22 mouse cellular contexts compared by ENCODE assay signal in genomic region chrX:68243958-68244357, GRCm38 (mm10).
DNase-seq lines count a peak whose midpoint lies in the region; ATAC-seq and TF ChIP-seq lines count a peak whose summit lies in the region.
"Had no signal": no experiment of that assay in that cellular context is flagged by ENCODE, and none has a peak within 500 bp of the region (broad histone marks: within the 10 kb centered on the region; RNA-seq: fewer than 3 reads in every experiment).

No protein-coding gene starts in this region.

- no peak for TF ChIP-seq POLR2A in limb, embryonic 14.5 days (IDR thresholded peaks at IDR 0.05; ENCODE audit: borderline replicate concordance, extremely low read depth, insufficient read depth, insufficient read length)

- H3K4me1 ChIP-seq in limb, embryonic 13.5 days, result no peaks in the 10 kb centered on the region
- H3K4me1 ChIP-seq in limb, embryonic 10.5 days, result no peaks in the 10 kb centered on the region
- no peaks in the 10 kb centered on the region for H3K4me1 ChIP-seq in limb, embryonic 14.5 days (ENCODE audit: control insufficient read depth, insufficient read depth, low read length)
- H3K4me1 ChIP-seq in limb, embryonic 15.5 days, result no peaks in the 10 kb centered on the region
- no peaks in the 10 kb centered on the region for H3K4me1 ChIP-seq in lung, postnatal 0 days (ENCODE audit: insufficient read depth, low read depth, low read length)

- ATAC-seq in frontal cortex, adult (ENCODE audit: low TSS enrichment), result peak; percentile 6; the same call in 1 of the 2 replicates
- ATAC-seq in limb, embryonic 13.5 days (ENCODE audit: low FRiP score, low read depth), result peak; percentile 83
- ATAC-seq in limb, embryonic 14.5 days (ENCODE audit: low FRiP score, low read depth), result peak; percentile 63
- ATAC-seq in limb, embryonic 15.5 days (ENCODE audit: insufficient number of reproducible peaks, low FRiP score, low TSS enrichment, low read depth), result 0 out of 2 replicates have a peak, but pooled peaks have one; percentile 30
- no peak for ATAC-seq in lung, postnatal 0 days
- ATAC-seq: activated CD4-positive, CD25-positive, alpha-beta regulatory T cell, adult 4 months; CD4-positive, CD25-positive, alpha-beta regulatory T cell, adult 4 months; Patski had no signal

- no peak for TF ChIP-seq CTCF in lung, postnatal 0 days (IDR thresholded peaks at IDR 0.05)

- H3K36me3 ChIP-seq in limb, embryonic 13.5 days, result no peaks in the 10 kb centered on the region
- no peaks in the 10 kb centered on the region for H3K36me3 ChIP-seq in limb, embryonic 10.5 days
- H3K36me3 ChIP-seq in limb, embryonic 14.5 days (ENCODE audit: control insufficient read depth, insufficient read depth, low read length), result no peaks in the 10 kb centered on the region
- H3K36me3 ChIP-seq in limb, embryonic 15.5 days, result no peaks in the 10 kb centered on the region
- no peaks in the 10 kb centered on the region for H3K36me3 ChIP-seq in lung, postnatal 0 days (ENCODE audit: insufficient read depth, low read length)
- H3K36me3 ChIP-seq: G1E had no signal

- no peak overlapping the region for H3K9ac ChIP-seq in limb, embryonic 13.5 days
- no peak overlapping the region for H3K9ac ChIP-seq in limb, embryonic 14.5 days (ENCODE audit: low read depth, low read length, severe bottlenecking)
- no peak overlapping the region for H3K9ac ChIP-seq in limb, embryonic 15.5 days
- no peak overlapping the region for H3K9ac ChIP-seq in lung, postnatal 0 days (replicated peaks; ENCODE audit: low read depth)

- 77% methylated on average over 1 of the region's 1 CpGs for WGBS in limb, embryonic 13.5 days
- 81% methylated on average over 1 of the region's 1 CpGs for WGBS in limb, embryonic 10.5 days
- WGBS in limb, embryonic 14.5 days, result 52% methylated on average over 1 of the region's 1 CpGs
- WGBS in limb, embryonic 15.5 days, result 74% methylated on average over 1 of the region's 1 CpGs
- WGBS in lung, postnatal 0 days, result 89% methylated on average over 1 of the region's 1 CpGs

- H3K9me3 ChIP-seq in limb, embryonic 13.5 days, result no peaks in the 10 kb centered on the region
- no peaks in the 10 kb centered on the region for H3K9me3 ChIP-seq in limb, embryonic 10.5 days (replicated peaks)
- no peaks in the 10 kb centered on the region for H3K9me3 ChIP-seq in limb, embryonic 14.5 days (ENCODE audit: control insufficient read depth, low read length)
- H3K9me3 ChIP-seq in limb, embryonic 15.5 days, result no peaks in the 10 kb centered on the region
- no peaks in the 10 kb centered on the region for H3K9me3 ChIP-seq in lung, postnatal 0 days (ENCODE audit: low read length)
- H3K9me3 ChIP-seq: G1E had no signal

- H3K4me3 ChIP-seq in limb, embryonic 13.5 days, result no peak overlapping the region
- H3K4me3 ChIP-seq in limb, embryonic 10.5 days, result no peak overlapping the region
- no peak overlapping the region for H3K4me3 ChIP-seq in limb, embryonic 14.5 days (replicated peaks; ENCODE audit: low read length)
- no peak overlapping the region for H3K4me3 ChIP-seq in limb, embryonic 15.5 days
- no peak overlapping the region for H3K4me3 ChIP-seq in lung, postnatal 0 days (ENCODE audit: low read depth, low read length)

- TF ChIP-seq EP300 in lung, postnatal 0 days (IDR thresholded peaks at IDR 0.05), result no peak

- H3K27me3 ChIP-seq in limb, embryonic 13.5 days, result no peaks in the 10 kb centered on the region
- no peaks in the 10 kb centered on the region for H3K27me3 ChIP-seq in limb, embryonic 10.5 days (ENCODE audit: low read depth, poor library complexity, severe bottlenecking)
- no peaks in the 10 kb centered on the region for H3K27me3 ChIP-seq in limb, embryonic 14.5 days (ENCODE audit: control insufficient read depth, insufficient read depth, low read length)
- H3K27me3 ChIP-seq in limb, embryonic 15.5 days, result no peaks in the 10 kb centered on the region
- H3K27me3 ChIP-seq in lung, postnatal 0 days (replicated peaks; ENCODE audit: insufficient read depth, low read length), result no peaks in the 10 kb centered on the region
- H3K27me3 ChIP-seq: CH12.LX had no signal

- no peak overlapping the region for H3K4me2 ChIP-seq in limb, embryonic 13.5 days (replicated peaks)
- no peak overlapping the region for H3K4me2 ChIP-seq in limb, embryonic 14.5 days (replicated peaks; ENCODE audit: low read depth, low read length, severe bottlenecking)
- H3K4me2 ChIP-seq in limb, embryonic 15.5 days, result no peak overlapping the region
- H3K4me2 ChIP-seq in lung, postnatal 0 days (replicated peaks; ENCODE audit: low read depth, low read length), result no peak overlapping the region

- no peak for DNase-seq in frontal cortex, postnatal 10 days (ENCODE audit: low spot score in 2 of 2)
- no peak for DNase-seq in limb, embryonic 10.5 days (ENCODE audit: low spot score)
- peak; percentile 3 for DNase-seq in limb, embryonic 14.5 days (ENCODE audit: low spot score)
- no peak for DNase-seq in lung, postnatal 0 days (ENCODE audit: low spot score)
- no peak for DNase-seq in kidney, postnatal 36 days
- DNase-seq: adrenal gland, adult 2 months; adrenal gland, adult 8-10 months; adrenal gland, postnatal 10 days; adrenal gland, postnatal 14 days; adrenal gland, postnatal 25 days; adrenal gland, postnatal 36 days; B cell, adult 2 months; cerebellum, adult 11 months; cerebellum, adult 11-12 months had no signal

- H3K27ac ChIP-seq in limb, embryonic 13.5 days, result no peak overlapping the region
- no peak overlapping the region for H3K27ac ChIP-seq in limb, embryonic 10.5 days
- H3K27ac ChIP-seq in limb, embryonic 14.5 days (replicated peaks; ENCODE audit: low read depth, low read length), result no peak overlapping the region
- H3K27ac ChIP-seq in limb, embryonic 15.5 days, result no peak overlapping the region
- no peak overlapping the region for H3K27ac ChIP-seq in lung, postnatal 0 days (ENCODE audit: low read length)
